Mouse (Mus musculus) C2C12 (cell line): ENCODE data around the gene Tomm20. TPM values are rescaled to one million over a fixed set of nuclear protein-coding genes. Genes with fewer than 3 reads are reported as not detected.

Experiments used
- H3K27me3 ChIP-seq: one replicate; pipeline ENCODE4 v1.6.1; 2011; ENCODE audit not compliant: control insufficient read depth, insufficient read depth, insufficient read length
- H3K36me3 ChIP-seq: one replicate; pipeline ENCODE4 v1.6.1; 2011; ENCODE audit not compliant: control insufficient read depth, insufficient read depth
- H3K4me3 ChIP-seq: one replicate; pipeline ENCODE4 v1.5.1; 2011; ENCODE audit warnings: mild to moderate bottlenecking, control low read depth; ENCODE audit not compliant: poor library complexity, insufficient read depth, severe bottlenecking
- H3K79me2 ChIP-seq: one replicate; pipeline ENCODE4 v1.6.1; 2011; ENCODE audit not compliant: control insufficient read depth, insufficient read depth
- H3K79me3 ChIP-seq: one replicate; pipeline ENCODE4 v1.6.1; 2011; ENCODE audit warnings: low read depth, control low read depth
- H3ac ChIP-seq: one replicate; pipeline ENCODE3; 2011; ENCODE audit warnings: low read depth; ENCODE audit not compliant: control insufficient read depth, insufficient read length
- CEBPB ChIP-seq: IDR thresholded peaks from one replicate; pipeline ENCODE4 v1.6.1; 2011; ENCODE audit warnings: low read depth, mild to moderate bottlenecking, control low read depth, moderate library complexity
- CTCF ChIP-seq: IDR thresholded peaks from one replicate; pipeline ENCODE4 v1.5.1; 2011; ENCODE audit not compliant: control insufficient read depth, insufficient read depth, insufficient read length
- FOSL1 ChIP-seq: IDR thresholded peaks from one replicate; pipeline ENCODE4 v1.8.0; 2011; ENCODE audit warnings: mild to moderate bottlenecking, low read length; ENCODE audit not compliant: poor library complexity, insufficient read depth, severe bottlenecking
- MAX ChIP-seq: IDR thresholded peaks from one replicate; pipeline ENCODE4 v1.6.1; 2011; ENCODE audit warnings: mild to moderate bottlenecking, control low read depth
- MYOD1 ChIP-seq: IDR thresholded peaks from one replicate; pipeline ENCODE4 v1.6.1; 2011; ENCODE audit warnings: low read depth; ENCODE audit not compliant: control insufficient read depth, insufficient read length
- MYOG ChIP-seq: IDR thresholded peaks from one replicate; pipeline ENCODE4 v1.6.1; 2011; ENCODE audit not compliant: control insufficient read depth, insufficient read length; ENCODE audit errors: extremely low read depth
- USF1 ChIP-seq: IDR thresholded peaks from one replicate; pipeline ENCODE4 v1.6.1; 2011; ENCODE audit warnings: low read depth, mild to moderate bottlenecking, control low read depth, moderate library complexity
- polyA plus RNA-seq: library from polyadenylated mRNA; unstranded; fragments of >200 nt; fragmentation: generic; extraction: Trizol; gene quantifications from one replicate; pipeline ENCODE4 v1.2.1, GENCODE M21; 2012; ENCODE audit warnings: missing spikeins

Tomm20 gene
- polyA plus RNA-seq, 1 experiment: 255 TPM

DNA sequence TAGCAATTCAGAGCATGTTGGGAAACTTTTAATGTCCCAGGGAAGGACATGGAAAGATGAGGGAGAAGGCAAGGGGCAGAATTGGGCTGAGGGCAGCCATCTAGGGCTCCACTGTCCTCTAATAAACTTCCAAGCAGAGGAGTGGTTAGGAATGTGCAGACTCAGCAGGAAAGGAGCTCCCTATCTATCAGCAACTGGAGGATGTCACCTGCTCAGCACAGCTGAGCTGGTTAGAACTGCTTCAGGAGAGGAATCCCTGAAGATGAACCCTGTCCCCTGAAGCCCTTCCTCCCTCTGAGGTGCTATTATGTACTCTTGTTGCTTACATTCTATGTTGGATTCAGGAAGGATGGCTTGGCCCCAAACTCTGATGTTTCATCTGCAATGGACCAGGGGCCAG is 17.6 kb downstream of the Tomm20 start:
- no peak overlapping the region for H3K4me3 ChIP-seq
- H3K79me3 ChIP-seq: peaks cover 4% of the 10 kb centered on the region
- H3K27me3 ChIP-seq: no peaks in the 10 kb centered on the region
- H3K36me3 ChIP-seq: peaks cover 43% of the 10 kb centered on the region
- H3ac ChIP-seq: no peak overlapping the region
- TF ChIP-seq CEBPB: no peak
- TF ChIP-seq MAX: no peak
- H3K79me2 ChIP-seq: peaks cover 24% of the 10 kb centered on the region

DNA sequence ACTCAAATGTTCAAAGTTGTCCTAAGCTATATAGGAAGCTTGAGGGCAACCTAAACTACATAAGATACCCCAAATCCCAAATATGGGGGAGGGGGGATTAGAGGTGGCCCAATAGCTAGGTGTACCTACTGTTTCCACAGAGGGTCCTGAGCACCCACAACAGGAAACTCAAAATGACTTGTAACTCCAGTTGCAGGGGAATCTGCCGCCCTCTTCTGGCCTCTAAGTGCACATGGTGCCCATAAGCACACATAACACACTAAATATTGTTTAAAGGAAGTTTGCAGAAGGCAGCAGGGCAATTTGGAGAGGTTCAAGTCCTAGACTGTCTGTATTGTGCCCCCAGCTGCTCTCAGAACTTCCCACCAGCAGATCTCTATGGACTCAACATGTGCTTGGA is 18.6 kb downstream of the Tomm20 start:
- peaks cover 16% of the 10 kb centered on the region for H3K79me2 ChIP-seq
- no peaks in the 10 kb centered on the region for H3K27me3 ChIP-seq
- no peak overlapping the region for H3ac ChIP-seq
- H3K36me3 ChIP-seq: peaks cover 37% of the 10 kb centered on the region
- no peak overlapping the region for H3K4me3 ChIP-seq
- TF ChIP-seq CTCF: no peak
- TF ChIP-seq MYOG: no peak
- no peak for TF ChIP-seq FOSL1
- no peak for TF ChIP-seq MAX
- no peak for TF ChIP-seq CEBPB
- no peak for TF ChIP-seq USF1
- no peaks in the 10 kb centered on the region for H3K79me3 ChIP-seq

DNA sequence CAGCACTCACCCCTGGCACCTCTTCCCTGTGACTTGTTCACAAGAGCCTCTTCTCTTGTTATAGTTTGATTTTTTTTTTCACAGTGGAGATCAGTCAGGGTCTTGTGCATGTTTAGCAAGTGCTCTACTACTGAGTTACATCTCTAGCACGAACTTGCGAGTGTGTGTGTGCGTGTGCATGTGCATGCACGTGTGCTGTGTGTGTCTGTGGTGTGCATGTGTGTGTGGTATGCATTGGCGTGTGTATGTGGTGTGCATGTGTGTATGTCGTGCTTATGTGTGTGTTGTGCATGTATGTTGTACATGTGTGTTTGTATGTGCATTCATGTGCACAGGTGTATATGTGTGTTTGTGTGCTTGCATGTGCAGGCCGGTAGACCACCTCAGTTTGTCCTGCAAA is 22.7 kb downstream of the Tomm20 start:
- Histone ChIP-seq H3K79me3 (no peaks in the 10 kb centered on the region), H3K27me3 (no peaks in the 10 kb centered on the region), H3ac (no peak overlapping the region), H3K36me3 (peaks cover 9% of the 10 kb centered on the region), H3K4me3 (no peak overlapping the region), H3K79me2 (no peaks in the 10 kb centered on the region)
- no peak for TF ChIP-seq USF1
- TF ChIP-seq FOSL1: no peak
- no peak for TF ChIP-seq MYOG
- TF ChIP-seq CTCF: no peak
- no peak for TF ChIP-seq MAX
- no peak for TF ChIP-seq MYOD1
- no peak for TF ChIP-seq CEBPB

DNA sequence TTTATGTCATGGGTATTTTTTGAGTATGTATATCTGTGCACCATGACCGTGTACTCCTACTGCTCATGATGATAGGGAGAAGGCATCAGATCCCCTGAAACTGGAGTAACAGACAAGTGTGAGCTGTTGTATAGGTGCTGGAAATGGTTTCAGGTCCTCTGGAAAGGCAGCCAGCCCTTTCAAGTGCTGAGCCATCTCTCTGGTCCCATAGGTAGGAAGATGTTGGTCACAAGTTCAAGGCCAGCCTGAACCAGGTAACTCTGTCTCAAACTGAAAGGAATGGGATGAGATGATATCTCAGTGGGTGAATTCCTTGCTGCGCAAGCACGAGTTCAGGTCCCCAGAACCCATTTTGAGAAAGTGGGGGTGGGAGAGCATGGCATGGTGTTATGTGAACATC is 24.2 kb downstream of the Tomm20 start:
- H3K4me3 ChIP-seq: no peak overlapping the region
- no peaks in the 10 kb centered on the region for H3K79me2 ChIP-seq
- peaks cover 4% of the 10 kb centered on the region for H3K36me3 ChIP-seq
- no peak overlapping the region for H3ac ChIP-seq
- no peaks in the 10 kb centered on the region for H3K27me3 ChIP-seq
- H3K79me3 ChIP-seq: no peaks in the 10 kb centered on the region
- no peak for TF ChIP-seq MYOD1
- no peak for TF ChIP-seq CTCF

DNA sequence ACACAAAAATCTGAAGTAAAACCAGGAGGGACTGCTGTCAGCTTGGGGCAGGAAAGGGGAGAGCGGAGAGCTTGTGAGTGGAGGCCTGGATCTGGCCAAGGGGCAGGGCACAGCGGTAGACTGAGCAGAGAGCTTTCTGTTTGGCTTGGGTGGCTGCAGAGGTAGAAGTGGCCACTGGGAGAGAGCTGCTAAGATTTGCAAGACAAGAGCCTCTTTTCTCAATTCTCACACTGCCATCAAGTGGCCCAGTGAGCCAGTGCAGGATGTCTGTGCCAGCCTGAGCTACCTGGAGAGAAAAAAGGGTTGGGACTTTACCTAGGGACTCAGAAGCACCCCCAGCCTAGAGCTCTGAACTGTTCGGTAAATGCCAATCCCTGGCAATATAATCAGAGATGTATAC is 24.8 kb downstream of the Tomm20 start:
- no peak overlapping the region for H3ac ChIP-seq
- H3K79me2 ChIP-seq: no peaks in the 10 kb centered on the region
- no peaks in the 10 kb centered on the region for H3K27me3 ChIP-seq
- no peak overlapping the region for H3K4me3 ChIP-seq
- peaks cover 4% of the 10 kb centered on the region for H3K36me3 ChIP-seq
- TF ChIP-seq CTCF (peak; percentile 65), CEBPB (no peak), MYOD1 (no peak)
- no peaks in the 10 kb centered on the region for H3K79me3 ChIP-seq

DNA sequence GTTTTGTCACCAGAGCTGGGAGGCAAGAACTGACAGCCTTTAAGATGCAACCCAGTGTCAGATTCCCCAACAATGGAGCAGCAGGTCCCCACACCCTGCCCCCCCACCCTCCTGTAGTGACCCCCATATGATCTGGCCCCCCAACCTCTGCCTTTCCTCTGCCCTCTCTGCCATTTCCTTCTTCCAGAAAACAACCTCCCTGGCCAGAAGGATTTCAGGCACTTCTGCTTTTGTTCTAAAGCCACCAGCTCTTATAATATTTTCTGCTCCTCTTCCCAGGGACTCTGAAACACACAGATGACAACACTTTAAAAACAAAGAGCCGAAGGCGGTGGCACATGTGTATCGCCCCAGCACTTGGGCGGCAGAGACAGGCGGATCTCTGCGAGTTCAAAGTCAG is 25.3 kb downstream of the Tomm20 start:
- Histone ChIP-seq H3K79me2 (no peaks in the 10 kb centered on the region), H3K27me3 (no peaks in the 10 kb centered on the region), H3ac (no peak overlapping the region), H3K36me3 (peaks cover 2% of the 10 kb centered on the region), H3K4me3 (no peak overlapping the region), H3K79me3 (no peaks in the 10 kb centered on the region)
- no peak for TF ChIP-seq CEBPB
- TF ChIP-seq MAX: no peak
- no peak for TF ChIP-seq MYOG
- no peak for TF ChIP-seq USF1
- TF ChIP-seq CTCF: no peak
- no peak for TF ChIP-seq MYOD1
- no peak for TF ChIP-seq FOSL1
